Mouse (Mus musculus): ENCODE results near the gene 2610528A11Rik.
"Not testable (repeated sequence)": the region's sequence is repeated elsewhere in the genome, so short reads cannot be mapped to it uniquely, and the experiment has no call there.

2610528A11Rik gene

DNA sequence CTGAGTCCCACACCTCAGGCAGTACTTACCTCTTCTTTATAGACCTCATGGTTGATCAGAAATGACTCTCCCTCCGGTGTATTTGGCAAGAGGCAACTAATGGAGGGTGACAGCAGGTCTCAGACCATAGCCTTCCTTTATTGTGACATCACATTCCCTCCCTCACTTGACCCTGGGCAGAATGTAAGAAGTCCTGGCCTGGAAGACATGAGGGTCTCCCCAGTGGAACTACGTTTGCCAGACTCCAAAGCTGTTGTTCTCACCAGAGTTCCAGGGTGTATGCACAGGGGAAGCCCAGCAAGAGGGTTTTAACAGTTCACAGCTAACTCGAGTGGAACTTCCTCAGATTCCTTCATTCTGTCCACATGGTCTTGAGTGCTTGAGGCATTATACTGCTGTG, at the start of gene 2610528A11Rik:
TSS of gene 2610528A11Rik (minus strand) at position 101 of the 400 bp plus-strand sequence.
- DNase-seq (ENCODE audit: low read depth) = no peak

GRCm38 (mm10) chr14:37163277-37163956, 49.6 kb upstream of the 2610528A11Rik start:
- no peak for DNase-seq (ENCODE audit: low read depth)

GRCm38 (mm10) chr14:37154391-37154790, 40.6 kb upstream of the 2610528A11Rik start:
- DNase-seq (ENCODE audit: low read depth) = no peak

GRCm38 (mm10) chr14:37139051-37139710, 25.4 kb upstream of the 2610528A11Rik start:
- DNase-seq (ENCODE audit: low read depth) = no peak

DNA sequence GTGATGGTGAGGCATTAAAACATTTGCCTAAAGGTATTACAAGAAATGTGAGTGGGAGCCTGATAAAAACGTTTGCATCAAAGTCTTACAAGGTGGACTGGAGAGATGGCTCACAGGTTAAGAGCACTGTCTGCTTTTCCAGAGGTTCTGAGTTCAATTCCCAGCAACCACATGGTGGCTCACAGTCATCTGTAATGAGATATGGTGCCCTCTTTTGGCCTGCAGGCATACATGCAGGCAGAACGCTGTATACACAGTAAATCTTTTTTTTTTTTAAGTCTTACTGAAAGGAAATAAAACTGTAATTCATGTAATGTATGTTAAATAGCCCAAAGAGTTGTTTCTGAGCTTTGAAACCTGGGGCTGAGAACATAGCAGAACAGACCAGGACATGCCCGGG, 23.8 kb upstream of the 2610528A11Rik start:
- not testable (repeated sequence) for DNase-seq (ENCODE audit: low read depth)

DNA sequence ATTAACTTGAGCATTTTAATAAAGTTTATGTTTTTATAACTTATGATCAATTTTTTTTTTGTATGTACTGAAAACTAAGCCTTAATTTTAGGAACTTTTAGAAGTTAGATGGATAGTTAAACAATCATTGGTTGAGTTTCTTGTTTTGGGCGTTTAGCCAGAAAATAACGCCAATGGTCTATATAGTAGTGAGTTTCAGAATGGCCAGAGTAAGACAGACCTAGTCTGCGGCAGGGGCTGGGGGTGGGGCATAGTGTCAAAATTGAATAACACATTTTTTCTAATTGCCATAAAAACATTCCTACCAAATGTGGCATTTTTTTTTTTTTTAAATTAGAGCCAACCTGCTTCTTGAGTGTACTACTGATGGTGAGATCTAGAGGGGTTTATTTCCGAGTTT, 22.3 kb upstream of the 2610528A11Rik start:
- DNase-seq (ENCODE audit: low read depth) = no peak

GRCm38 (mm10) chr14:37135671-37136070, 21.8 kb upstream of the 2610528A11Rik start:
- DNase-seq (ENCODE audit: low read depth) = no peak

- peak; percentile 97 for DNase-seq (ENCODE audit: low read depth)
Measured at GRCm38 (mm10) chr14:37135127-37135593, 21.3 kb upstream of the 2610528A11Rik start, which contains the start of gene Ghitm. Gene Ghitm (minus strand): TSS chr14:37135272.

- DNase-seq (ENCODE audit: low read depth) = no peak
Measured at GRCm38 (mm10) chr14:37134304-37135126, 20.7 kb upstream of the 2610528A11Rik start.

- no peak for DNase-seq (ENCODE audit: low read depth)
Measured at GRCm38 (mm10) chr14:37127652-37128051, 13.8 kb upstream of the 2610528A11Rik start.

GRCm38 (mm10) chr14:37119233-37119632, 5.4 kb upstream of the 2610528A11Rik start:
- DNase-seq (ENCODE audit: low read depth) = no peak

GRCm38 (mm10) chr14:37112931-37113330, 891 bp downstream of the 2610528A11Rik start:
- no peak for DNase-seq (ENCODE audit: low read depth)

GRCm38 (mm10) chr14:37111371-37111770, 2.5 kb downstream of the 2610528A11Rik start:
- DNase-seq (ENCODE audit: low read depth) = no peak

DNA sequence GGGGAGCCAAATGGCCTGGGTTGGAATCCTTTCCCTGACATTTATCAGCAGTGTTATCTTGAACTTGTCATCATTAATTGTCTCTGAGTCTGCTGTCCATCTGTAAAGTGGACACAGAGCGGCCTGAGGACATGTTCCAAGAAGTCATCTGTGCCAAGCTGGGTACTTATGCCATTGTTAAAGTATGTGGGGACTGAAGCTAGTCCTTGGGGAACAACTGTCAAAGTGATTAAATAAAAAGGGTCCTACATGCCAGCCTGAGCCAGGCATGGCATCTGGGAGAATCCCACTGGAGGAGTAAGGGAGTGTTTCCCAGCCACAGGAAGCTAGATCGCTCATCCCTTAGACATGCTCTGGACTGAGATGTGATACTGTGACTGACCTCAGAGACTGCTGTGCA, 3.4 kb downstream of the 2610528A11Rik start:
- DNase-seq (ENCODE audit: low read depth) = no peak

DNA sequence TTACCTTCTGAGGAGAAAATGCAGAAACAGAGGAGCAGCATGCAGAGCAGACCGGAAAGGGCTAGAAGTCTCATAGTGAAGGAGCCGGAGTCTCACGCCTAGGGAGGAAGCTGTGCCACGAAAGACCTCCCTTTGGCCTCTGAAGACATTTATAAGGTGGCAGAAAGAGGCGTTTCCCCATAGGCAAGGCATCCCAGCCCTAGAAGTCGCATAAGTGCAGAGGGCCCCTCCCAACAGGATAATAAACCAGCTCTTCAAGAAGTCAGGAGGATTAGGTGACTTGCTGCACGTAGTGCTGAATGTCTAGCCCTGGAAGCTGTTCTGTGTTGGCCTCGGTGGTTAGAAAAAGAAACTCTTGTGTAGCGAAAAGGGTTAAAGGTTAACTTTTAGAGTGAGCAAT, 3.8 kb downstream of the 2610528A11Rik start:
- no peak for DNase-seq (ENCODE audit: low read depth)

DNA sequence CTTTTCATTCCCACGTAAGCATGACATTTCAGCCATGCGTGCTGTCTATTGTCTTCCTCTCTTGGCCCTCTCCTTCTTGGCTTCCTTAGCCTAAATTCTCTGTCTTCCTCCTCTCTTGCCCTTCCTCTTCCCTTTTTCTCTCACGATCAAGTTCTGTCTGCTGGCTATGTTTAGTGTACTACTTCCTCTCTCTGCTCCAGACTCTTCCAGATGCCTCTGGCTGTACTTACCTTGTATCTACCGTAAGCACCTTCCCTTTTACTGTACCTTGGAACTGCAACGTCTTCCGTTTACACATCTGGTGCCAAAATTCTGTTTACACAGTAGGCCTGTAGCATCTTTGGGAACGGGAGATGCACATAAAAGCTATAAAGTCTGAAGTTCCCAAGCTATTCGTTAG, 4.4 kb downstream of the 2610528A11Rik start:
- DNase-seq (ENCODE audit: low read depth) = no peak

GRCm38 (mm10) chr14:37105846-37106245, 8.0 kb downstream of the 2610528A11Rik start:
- no peak for DNase-seq (ENCODE audit: low read depth)

- DNase-seq (ENCODE audit: low read depth) = no peak
Measured at GRCm38 (mm10) chr14:37104747-37105146, 9.1 kb downstream of the 2610528A11Rik start.

GRCm38 (mm10) chr14:37102484-37102883, 11.3 kb downstream of the 2610528A11Rik start:
- no peak for DNase-seq (ENCODE audit: low read depth)

- DNase-seq (ENCODE audit: low read depth) = no peak
Measured at GRCm38 (mm10) chr14:37101531-37101930, 12.3 kb downstream of the 2610528A11Rik start.

DNA sequence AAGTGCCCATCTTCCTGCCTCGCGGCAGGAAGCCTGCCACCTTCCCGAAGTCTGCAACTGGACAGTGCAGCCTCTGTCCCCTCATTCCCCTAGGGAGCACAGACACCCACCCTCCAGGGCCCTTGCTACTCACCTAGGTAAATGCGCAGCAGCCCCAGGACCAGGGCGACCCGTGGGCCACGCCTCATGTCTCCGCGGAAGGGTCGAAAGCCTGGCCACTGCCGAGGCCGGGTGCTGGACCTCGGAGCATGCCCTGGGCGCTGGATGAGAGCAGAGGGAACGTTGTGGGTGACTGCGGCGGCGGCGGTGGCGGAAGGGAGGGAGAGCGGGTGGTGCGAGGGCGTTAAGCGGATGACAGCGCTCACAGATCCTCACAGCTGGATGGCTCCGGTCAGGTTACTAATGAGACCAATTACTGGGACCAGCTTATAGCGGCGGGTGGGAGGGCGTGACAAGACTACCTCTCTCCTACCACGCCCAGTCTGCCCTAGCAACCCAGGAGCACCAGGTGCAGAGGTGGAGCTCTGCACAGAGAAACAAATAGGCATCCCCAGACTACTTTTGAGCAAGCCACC, 15.8 kb downstream of the 2610528A11Rik start, which contains the start of gene Cdhr1:
TSS of gene Cdhr1 (minus strand) at position 392 of the 575 bp plus-strand sequence.
- DNase-seq (ENCODE audit: low read depth) = no peak

DNA sequence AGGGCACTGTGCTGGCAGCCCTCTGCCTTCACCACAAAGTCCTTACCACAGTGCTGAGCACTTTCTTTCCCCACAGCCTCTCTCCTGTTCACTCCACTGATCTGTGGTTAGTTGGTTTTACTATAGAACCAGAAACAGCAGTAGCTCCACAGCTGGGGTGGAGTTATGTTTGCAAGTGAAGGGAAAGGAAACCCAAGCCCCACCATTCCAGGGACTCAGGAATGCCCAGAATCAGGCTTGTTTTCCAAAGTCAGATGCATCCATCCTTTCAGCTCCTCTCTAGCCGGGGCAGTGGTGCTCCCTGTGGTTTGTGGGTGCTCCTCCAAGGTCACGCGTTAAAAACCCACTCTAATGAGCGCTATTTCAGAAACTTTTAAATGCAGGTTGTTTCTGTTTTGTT, 18.3 kb downstream of the 2610528A11Rik start:
- no peak for DNase-seq (ENCODE audit: low read depth)
